Mouse (Mus musculus): ENCODE measurements at regions not wholly inside any gene's neighbourhood (a gene's known extent, or its start where the extent isn't known, plus 50 kb on each side); places are given as distances from the start of the nearest gene placed in this dataset.

GRCm38 (mm10) chr8:44656031-44656430, 279.2 kb upstream of the Fat1 start:
- DNase-seq (ENCODE audit: low spot score in 2 of 2), result no peak

GRCm38 (mm10) chr8:44656470-44656869, 278.8 kb upstream of the Fat1 start:
- no peak for DNase-seq (ENCODE audit: low spot score in 2 of 2)

GRCm38 (mm10) chr8:44661696-44662095, 273.6 kb upstream of the Fat1 start:
- no peak for DNase-seq (ENCODE audit: low spot score in 2 of 2)

- DNase-seq (ENCODE audit: low spot score in 2 of 2), result no peak
Observed at GRCm38 (mm10) chr8:44687126-44687525, 248.1 kb upstream of the Fat1 start.

GRCm38 (mm10) chr8:44689837-44690592, 245.2 kb upstream of the Fat1 start:
- no peak for DNase-seq (ENCODE audit: low spot score in 2 of 2)

- no peak for DNase-seq (ENCODE audit: low spot score in 2 of 2)
Observed at GRCm38 (mm10) chr8:44690593-44690950, 244.7 kb upstream of the Fat1 start.

GRCm38 (mm10) chr8:44691140-44691539, 244.1 kb upstream of the Fat1 start:
- DNase-seq (ENCODE audit: low spot score in 2 of 2), result no peak

- DNase-seq (ENCODE audit: low spot score in 2 of 2), result no peak
Observed at GRCm38 (mm10) chr8:44692036-44692688, 243.1 kb upstream of the Fat1 start.

GRCm38 (mm10) chr8:44694861-44695260, 240.4 kb upstream of the Fat1 start:
- DNase-seq (ENCODE audit: low spot score in 2 of 2), result no peak

GRCm38 (mm10) chr8:44696066-44696853, 239.0 kb upstream of the Fat1 start:
- DNase-seq (ENCODE audit: low spot score in 2 of 2), result peak in 1 of 2 experiments; percentile 7

- DNase-seq (ENCODE audit: low spot score in 2 of 2), result no peak
Observed at GRCm38 (mm10) chr8:44699384-44700105, 235.7 kb upstream of the Fat1 start.

- DNase-seq (ENCODE audit: low spot score in 2 of 2), result no peak
Observed at GRCm38 (mm10) chr8:44704595-44705265, 230.5 kb upstream of the Fat1 start.

GRCm38 (mm10) chr8:44708659-44709170, 226.5 kb upstream of the Fat1 start:
- no peak for DNase-seq (ENCODE audit: low spot score in 2 of 2)

GRCm38 (mm10) chr8:44709171-44709940, 225.9 kb upstream of the Fat1 start:
- no peak for DNase-seq (ENCODE audit: low spot score in 2 of 2)

GRCm38 (mm10) chr8:44734577-44734976, 200.7 kb upstream of the Fat1 start:
- DNase-seq (ENCODE audit: low spot score in 2 of 2), result no peak

GRCm38 (mm10) chr8:44735801-44736200, 199.4 kb upstream of the Fat1 start:
- DNase-seq (ENCODE audit: low spot score in 2 of 2), result no peak

- DNase-seq (ENCODE audit: low spot score in 2 of 2), result no peak
Observed at GRCm38 (mm10) chr8:44743353-44743752, 191.9 kb upstream of the Fat1 start.

GRCm38 (mm10) chr8:44744991-44745658, 190.1 kb upstream of the Fat1 start:
- DNase-seq (ENCODE audit: low spot score in 2 of 2), result peak; percentile 32 to 72

GRCm38 (mm10) chr8:44758727-44759126, 176.5 kb upstream of the Fat1 start:
- no peak for DNase-seq (ENCODE audit: low spot score in 2 of 2)
